Mouse (Mus musculus) kidney, postnatal 10 days (tissue): ENCODE data around the gene Itpr2.

Source experiments
- DNase-seq: peaks from one replicate; pipeline ENCODE4 v3.0.0; 2021; ENCODE audit warnings: mixed read lengths

Itpr2 gene

GRCm38 (mm10) chr6:146302574-146303130, 199.4 kb downstream of the Itpr2 start:
- no peak for DNase-seq

- DNase-seq: no peak
Observed at GRCm38 (mm10) chr6:146302101-146302500, 199.9 kb downstream of the Itpr2 start.

- DNase-seq: no peak
Observed at GRCm38 (mm10) chr6:146300961-146301360, 201.1 kb downstream of the Itpr2 start.

- no peak for DNase-seq
Observed at GRCm38 (mm10) chr6:146298712-146299111, 203.3 kb downstream of the Itpr2 start.

GRCm38 (mm10) chr6:146291036-146291435, 211.0 kb downstream of the Itpr2 start:
- no peak for DNase-seq

- DNase-seq: no peak
Observed at GRCm38 (mm10) chr6:146289801-146290200, 212.2 kb downstream of the Itpr2 start.

GRCm38 (mm10) chr6:146288266-146288665, 213.8 kb downstream of the Itpr2 start:
- peak; percentile 9 for DNase-seq

GRCm38 (mm10) chr6:146284921-146285565, 217.0 kb downstream of the Itpr2 start:
- DNase-seq: peak; percentile 3

- peak; percentile 3 for DNase-seq
Observed at GRCm38 (mm10) chr6:146283981-146284380, 218.0 kb downstream of the Itpr2 start.

- peak; percentile 1 for DNase-seq
Observed at GRCm38 (mm10) chr6:146282061-146282659, 219.9 kb downstream of the Itpr2 start.

GRCm38 (mm10) chr6:146281176-146281899, 220.7 kb downstream of the Itpr2 start:
- DNase-seq: peak; percentile 38

- no peak for DNase-seq
Observed at GRCm38 (mm10) chr6:146273256-146273655, 228.8 kb downstream of the Itpr2 start.

- DNase-seq: peak; percentile 74
Observed at GRCm38 (mm10) chr6:146272253-146273036, 229.6 kb downstream of the Itpr2 start.

GRCm38 (mm10) chr6:146270776-146271533, 231.1 kb downstream of the Itpr2 start:
- DNase-seq: peak; percentile 84

GRCm38 (mm10) chr6:146270162-146270561, 231.9 kb downstream of the Itpr2 start:
- DNase-seq: peak; percentile 48

- DNase-seq: no peak
Observed at GRCm38 (mm10) chr6:146269291-146269690, 232.7 kb downstream of the Itpr2 start.

- peak; percentile 50 for DNase-seq
Observed at GRCm38 (mm10) chr6:146260674-146261376, 241.2 kb downstream of the Itpr2 start.

GRCm38 (mm10) chr6:146258751-146259150, 243.3 kb downstream of the Itpr2 start:
- no peak for DNase-seq

- no peak for DNase-seq
Observed at GRCm38 (mm10) chr6:146258261-146258660, 243.8 kb downstream of the Itpr2 start.

GRCm38 (mm10) chr6:146256947-146257670, 244.9 kb downstream of the Itpr2 start:
- peak; percentile 43 for DNase-seq

GRCm38 (mm10) chr6:146256401-146256800, 245.6 kb downstream of the Itpr2 start:
- no peak for DNase-seq
